18 mouse cellular contexts compared by ENCODE assay signal in genomic region chr1:151584182-151584471, GRCm38 (mm10).
"Had no signal": no experiment of that assay in that cellular context is flagged by ENCODE, and none has a peak within 500 bp of the region (broad histone marks: within the 10 kb centered on the region; RNA-seq: fewer than 3 reads in every experiment).

No protein-coding gene starts in this region.

- ATAC-seq: liver, embryonic 12.5 days; midbrain, embryonic 16.5 days had no signal

- H3K9me3 ChIP-seq: limb, embryonic 15.5 days; liver, embryonic 12.5 days; midbrain, embryonic 10.5 days; midbrain, embryonic 12.5 days; neural tube, embryonic 13.5 days; neural tube, embryonic 15.5 days had no signal

- H3K27me3 ChIP-seq: limb, embryonic 15.5 days; liver, embryonic 12.5 days; midbrain, embryonic 12.5 days; neural tube, embryonic 13.5 days; neural tube, embryonic 15.5 days had no signal

- H3K4me2 ChIP-seq: limb, embryonic 15.5 days; liver, embryonic 12.5 days; midbrain, embryonic 12.5 days; neural tube, embryonic 13.5 days; neural tube, embryonic 15.5 days had no signal

- DNase-seq: midbrain, embryonic 14.5 days; retina, postnatal 1 day; right cerebral cortex, adult 18-20 months; right cerebral cortex, postnatal 25 days; right cerebral cortex, postnatal 4 days; spleen, adult 18-20 months; thymus, adult 18-20 months; thymus, postnatal 14 days; thymus, postnatal 36 days had no signal

- H3K27ac ChIP-seq: limb, embryonic 15.5 days; liver, embryonic 12.5 days; liver, embryonic 14.5 days; midbrain, embryonic 10.5 days; midbrain, embryonic 12.5 days; neural tube, embryonic 13.5 days; neural tube, embryonic 15.5 days had no signal

- H3K4me3 ChIP-seq: limb, embryonic 15.5 days; liver, embryonic 12.5 days; midbrain, embryonic 10.5 days; midbrain, embryonic 12.5 days; myocyte; neural tube, embryonic 13.5 days; neural tube, embryonic 15.5 days had no signal

- H3K4me1 ChIP-seq: midbrain, embryonic 10.5 days; midbrain, embryonic 12.5 days; neural tube, embryonic 13.5 days had no signal

- H3K9ac ChIP-seq: limb, embryonic 15.5 days; liver, embryonic 12.5 days; liver, embryonic 14.5 days; midbrain, embryonic 12.5 days; neural tube, embryonic 13.5 days; neural tube, embryonic 15.5 days had no signal

- H3K36me3 ChIP-seq: limb, embryonic 15.5 days; liver, embryonic 12.5 days; midbrain, embryonic 10.5 days; midbrain, embryonic 12.5 days; neural tube, embryonic 13.5 days; neural tube, embryonic 15.5 days had no signal
